Mouse (Mus musculus): ENCODE measurements around the gene Tspan32. TPM values are rescaled to one million over a fixed set of nuclear protein-coding genes. Genes with fewer than 3 reads are reported as not detected.

The Tspan32 gene
- total RNA-seq, 2 experiments from 2014 or later: 2.2 to 3.4 TPM

DNA sequence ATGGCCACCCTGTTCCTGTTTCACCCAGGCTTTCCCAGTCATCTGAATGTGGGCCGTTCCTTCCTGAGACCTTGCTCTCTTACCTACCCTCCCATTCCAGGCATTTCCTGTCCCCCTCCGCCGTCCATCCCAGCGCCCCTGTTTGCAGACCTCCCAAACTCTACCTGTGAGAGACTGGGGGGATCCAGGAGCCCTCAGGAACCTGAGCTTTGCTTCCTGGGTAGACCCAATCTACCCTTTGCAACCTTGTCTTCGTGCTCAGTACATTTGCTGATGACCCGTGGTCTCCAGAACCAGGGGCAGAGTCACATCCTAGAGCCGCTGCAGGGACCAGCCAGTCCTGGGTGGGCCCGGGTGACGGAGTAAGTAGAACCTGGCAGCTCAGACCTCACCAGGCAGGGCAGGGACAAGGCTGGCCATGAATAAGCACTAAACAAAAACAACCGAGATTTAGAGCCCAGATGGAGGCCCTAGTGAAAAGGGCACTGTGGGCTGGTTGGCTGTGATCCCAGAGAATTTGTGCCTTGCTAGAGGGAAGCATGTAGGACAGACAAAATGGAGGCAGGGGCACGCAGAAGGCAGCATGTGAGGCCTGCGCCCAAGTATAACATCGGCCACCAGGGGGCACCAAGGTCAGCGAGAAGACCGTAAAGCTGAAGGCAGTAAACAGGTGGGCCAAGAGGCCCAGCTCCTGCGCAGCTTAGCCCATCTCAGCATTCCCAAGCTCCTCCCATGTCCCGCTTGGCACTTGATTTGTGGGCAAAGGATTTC lies 2.9 kb downstream of the Tspan32 start:
- peak; percentile 97 for DNase-seq

DNA sequence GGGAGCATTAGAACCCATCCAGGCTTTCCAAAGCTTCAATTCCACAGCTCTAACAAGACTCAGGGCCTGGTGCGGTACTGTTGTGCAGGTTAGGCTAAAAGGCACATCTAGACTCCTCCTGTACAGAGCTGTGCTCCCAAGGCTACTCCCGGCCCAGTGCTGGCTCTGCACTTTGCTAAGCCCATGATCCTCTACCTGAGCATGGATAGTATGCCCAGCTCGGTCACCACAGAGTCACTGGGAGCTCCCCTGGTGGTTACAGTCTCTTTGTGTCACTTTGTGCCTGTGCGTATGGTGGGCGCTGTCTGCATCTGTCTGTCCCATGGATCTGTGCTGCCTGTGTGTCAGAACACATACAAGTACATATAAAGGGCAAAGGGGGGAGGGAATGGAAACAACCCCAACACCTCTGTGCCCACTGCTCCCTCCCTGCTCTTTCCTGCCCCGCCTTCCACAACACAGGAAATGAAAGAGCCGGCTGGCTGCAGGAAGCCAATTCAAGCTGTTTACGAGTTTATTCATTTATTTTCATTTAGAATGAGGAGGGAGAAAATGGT lies 3.6 kb downstream of the Tspan32 start:
- peak; percentile 50 for DNase-seq

DNA sequence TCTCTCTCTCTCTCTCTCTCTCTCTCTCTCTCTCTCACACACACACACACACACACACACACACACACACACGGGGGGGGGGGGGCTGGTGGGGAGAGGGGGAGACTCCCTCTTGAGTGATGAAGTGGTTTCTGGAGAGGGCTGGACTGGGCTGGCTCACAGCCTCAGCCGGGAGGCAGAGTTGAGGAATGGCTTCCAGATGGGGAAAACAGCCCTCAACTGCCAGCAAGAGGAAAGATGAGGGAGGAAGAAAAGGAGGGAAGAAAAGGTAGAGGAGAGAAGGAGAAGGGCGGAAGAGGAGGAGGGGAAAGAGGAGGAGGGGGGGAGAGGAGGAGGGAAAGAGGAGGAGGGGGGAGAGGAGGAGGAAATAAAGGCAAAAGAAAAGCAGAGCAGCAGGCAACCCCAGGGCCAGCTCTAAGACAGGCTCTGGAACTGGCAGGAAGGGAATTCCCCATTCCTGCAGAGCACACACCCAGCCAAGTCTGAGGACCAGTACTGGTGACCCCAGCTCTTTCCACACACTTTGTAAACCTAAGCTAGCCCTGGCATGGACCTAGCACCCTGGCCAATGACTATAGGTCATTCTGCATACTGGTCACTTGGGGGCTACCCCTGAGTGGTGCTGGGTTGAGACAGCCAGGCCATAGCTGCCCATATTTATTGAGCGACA lies 4.3 kb downstream of the Tspan32 start:
- no peak for DNase-seq

DNA sequence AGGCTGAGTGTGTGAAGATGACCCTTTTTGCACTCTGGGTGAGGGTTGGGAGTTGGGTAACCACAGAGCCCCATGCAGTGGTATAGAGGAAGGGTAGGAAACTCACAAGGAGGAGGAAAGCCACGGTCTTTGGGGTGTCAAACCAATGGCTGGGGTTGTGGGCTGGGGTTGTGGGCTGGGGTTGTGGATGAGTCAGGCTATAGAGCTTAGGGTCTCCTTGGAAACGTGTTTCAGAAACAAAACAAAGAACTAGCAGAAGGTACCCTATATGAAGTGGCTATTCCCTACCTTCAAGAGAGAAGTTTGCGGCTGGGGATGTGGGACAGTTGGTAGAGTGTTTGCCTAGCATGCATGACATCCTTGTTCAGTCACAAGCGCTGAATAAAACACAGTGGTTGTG lies 5.2 kb downstream of the Tspan32 start:
- no peak for DNase-seq

DNA sequence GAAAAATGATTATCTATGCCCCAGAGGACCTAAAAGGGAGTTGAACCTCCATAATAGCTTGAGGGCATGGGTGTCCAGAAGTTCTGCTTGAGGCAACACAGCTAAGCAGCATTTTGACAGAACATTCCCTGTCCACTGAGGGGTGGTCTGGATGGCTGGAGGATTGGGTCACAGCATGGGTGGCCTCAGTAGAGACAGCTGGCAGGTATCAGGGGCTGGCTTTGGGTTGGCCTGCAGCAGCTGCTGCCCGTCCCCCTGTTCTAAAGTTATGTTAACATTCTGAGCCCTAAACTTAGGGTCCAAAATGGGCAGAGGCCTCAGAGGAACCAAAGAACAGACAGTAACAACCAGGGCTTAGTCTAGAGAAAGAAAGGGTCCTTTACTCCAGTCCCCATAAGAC lies 6.4 kb downstream of the Tspan32 start:
- DNase-seq: no peak

DNA sequence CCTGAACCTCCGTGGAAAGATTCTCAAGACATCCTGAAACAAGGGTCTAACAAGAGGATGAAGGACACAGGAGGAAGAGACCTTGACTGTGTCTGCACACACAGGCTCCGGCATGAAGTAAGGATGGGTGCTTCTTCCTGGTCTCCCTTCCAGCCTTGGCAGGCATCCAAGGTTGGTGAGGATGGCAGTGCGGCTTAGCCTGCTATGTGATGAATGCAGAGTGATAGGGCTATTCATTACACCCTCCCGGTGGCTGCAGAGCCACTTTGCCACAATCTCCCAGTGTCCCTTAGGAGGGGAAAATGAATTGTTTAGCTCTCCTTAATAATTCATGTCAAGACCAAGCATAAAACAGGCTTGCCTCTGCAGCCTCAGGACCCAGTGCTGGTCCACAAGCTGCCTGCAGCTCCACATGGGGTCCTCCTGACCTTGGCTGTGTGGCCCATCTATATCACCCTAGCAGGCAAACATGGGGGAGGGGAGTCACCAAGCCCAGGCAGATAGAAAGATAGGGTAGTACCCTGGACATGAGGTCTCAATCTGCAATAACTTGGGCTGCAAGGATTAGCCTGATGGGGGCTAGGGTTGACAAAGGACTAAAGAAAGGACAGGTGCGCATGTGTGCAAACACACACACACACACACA lies 7.5 kb downstream of the Tspan32 start:
- peak; percentile 73 for DNase-seq

DNA sequence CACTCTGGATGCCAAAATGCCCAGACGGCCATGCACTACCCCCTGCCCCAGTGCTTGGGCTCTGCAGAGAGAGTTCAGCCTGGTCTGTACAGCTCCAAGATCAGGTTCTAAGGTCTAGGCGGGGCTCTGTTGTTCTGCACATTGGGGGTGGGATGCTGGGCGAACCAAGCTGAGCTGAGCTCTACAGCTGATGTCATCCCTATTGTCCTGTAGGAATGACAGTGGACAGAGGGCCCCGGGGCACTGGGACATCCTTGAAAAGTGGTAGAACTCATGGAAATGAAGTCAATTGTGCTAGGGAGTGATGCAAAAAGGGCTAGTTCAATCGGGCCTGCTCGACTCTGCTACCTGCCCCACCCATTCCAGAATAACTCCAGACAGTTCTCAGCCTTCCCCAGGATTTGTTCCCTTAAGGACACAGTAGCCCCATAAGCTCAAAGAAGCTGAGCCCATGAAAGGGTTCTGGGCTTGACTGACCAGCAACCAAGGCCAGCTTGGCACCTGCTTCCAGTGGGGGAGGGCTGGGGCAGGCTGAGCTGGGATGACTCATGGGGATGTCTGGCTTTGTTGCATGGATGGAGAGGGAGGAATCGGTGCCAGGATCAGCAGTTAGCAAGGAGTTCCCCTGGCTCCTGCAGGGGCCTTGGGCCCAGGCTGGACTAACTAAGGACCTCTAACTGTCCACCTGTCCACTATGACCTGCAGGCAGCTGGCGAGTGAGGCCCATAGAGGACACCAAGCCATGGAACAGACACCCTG lies 8.8 kb downstream of the Tspan32 start:
- DNase-seq: peak; percentile 89

DNA sequence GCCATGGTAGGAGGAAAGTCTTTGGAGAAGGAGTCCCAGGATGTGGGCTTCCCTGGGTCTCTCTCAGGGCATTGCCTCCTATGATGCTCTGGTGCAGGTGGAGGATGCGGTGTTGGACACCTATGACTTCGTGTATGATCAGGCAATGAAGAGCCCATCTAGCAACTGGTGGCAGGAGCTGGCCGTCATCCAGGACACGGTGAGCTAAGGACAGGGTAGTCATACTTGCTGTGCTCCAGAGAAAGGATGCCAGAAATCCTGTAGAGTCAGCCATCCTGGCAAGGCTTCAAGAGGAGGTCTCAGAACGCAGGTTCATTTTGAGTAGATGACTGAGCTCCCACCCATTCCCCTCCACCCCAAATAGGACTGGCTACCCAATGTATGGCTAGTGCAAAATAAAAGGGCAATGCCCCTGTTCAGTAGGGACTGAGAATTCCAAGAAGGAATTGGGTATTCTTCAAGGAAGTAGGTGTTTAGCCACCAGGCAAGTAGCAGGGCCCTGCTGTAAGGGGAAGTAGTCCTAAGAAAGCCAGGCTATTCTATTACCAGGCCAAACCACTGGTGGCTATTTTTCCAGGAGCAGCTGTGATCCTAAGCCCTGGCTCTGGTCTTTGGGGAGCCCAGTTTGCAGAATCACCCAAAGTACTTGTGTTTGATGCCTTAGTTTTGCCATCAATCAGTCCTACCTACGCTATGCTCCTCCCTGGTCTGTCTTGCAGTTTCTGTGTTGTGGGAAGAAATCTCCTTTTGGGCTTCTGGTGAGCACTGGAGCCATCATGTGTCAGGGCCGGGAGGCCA lies 10.2 kb downstream of the Tspan32 start:
- DNase-seq: peak; percentile 76

DNA sequence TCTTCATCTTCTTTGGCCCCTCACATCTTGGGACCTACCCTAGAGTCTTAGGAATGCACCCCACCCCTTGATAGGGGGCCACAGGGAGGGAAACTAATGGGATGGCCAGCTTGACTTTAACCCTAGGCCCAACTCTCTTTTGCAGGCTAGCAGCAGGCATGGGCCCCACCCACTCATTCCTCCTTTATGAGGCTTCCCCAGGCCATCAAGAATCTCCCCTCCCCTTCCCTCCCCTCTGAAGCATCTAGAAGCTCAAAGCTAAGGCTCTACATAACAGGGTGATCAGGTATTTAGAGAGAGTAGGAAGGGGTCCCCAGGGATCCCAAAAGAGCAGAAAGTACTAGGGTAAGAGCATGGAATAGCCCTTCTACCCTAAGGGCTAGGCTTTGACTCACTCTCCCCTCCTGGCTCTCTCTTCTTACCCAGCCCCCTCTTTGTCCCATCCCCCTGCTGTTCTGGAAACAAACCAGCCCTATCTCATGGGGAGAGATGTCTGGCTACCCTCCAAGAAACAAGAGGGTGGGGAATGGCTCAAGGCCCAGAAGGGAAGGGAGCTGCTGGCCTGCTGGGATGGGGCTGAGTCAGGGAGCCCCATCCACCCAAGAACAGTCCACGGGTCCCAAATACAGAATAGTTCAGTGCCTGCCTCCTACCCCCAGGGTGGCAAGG lies 11.0 kb downstream of the Tspan32 start:
- DNase-seq: peak; percentile 83

DNA sequence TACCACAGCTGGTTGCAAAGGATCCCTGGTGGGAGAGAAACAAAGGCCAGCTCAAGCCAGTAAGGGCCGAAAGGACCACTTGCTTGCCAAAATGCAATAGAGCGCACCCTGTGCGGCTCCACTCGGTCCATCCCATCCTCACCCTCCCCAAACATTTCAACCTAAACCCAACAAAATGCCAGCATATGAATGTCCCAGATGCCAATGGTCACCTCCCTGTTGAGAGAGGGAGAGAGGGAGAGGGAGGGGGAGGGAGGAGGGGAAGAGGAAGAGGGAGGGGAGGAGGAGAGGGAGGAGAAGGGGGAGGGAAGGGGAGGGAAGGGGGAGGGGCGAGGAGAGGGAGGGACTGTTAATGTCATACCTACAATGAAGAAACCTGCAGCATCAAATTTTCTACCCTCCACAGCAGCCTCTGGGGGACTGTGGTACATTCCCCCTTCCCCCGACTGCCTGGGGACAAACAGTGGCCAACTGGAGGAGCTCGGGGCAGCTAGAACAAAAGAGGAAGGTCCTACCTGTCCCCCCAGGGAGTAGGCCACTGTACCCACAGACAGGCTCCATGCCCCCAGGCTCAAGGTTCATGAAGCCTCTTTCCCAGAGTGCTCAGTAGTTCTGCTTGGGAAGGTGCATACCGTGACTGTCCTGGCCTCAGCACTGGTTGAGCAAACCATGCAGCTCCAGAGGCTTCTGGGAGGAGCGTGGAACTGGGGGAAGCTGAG lies 11.7 kb downstream of the Tspan32 start:
- no peak for DNase-seq

DNA sequence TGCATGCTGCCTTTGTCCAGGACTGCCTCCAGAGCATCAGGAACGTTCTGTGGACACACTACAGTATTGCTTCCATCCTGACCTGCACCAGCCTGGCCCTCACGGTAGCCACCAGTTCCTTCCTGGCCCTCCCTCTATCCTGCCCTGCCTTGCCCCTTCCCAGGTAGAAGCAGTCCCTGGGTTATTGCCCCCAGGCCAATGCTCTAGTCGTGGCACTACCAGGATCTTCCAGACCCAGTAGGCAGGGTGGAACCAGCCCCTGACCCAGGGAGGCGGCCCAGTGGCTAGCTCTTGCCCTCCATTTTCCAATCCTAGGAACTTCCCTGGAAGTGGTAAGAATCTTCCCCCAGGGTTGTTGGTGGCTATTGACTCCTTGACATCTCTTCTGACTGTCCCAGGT lies 12.3 kb downstream of the Tspan32 start:
- DNase-seq: no peak

DNA sequence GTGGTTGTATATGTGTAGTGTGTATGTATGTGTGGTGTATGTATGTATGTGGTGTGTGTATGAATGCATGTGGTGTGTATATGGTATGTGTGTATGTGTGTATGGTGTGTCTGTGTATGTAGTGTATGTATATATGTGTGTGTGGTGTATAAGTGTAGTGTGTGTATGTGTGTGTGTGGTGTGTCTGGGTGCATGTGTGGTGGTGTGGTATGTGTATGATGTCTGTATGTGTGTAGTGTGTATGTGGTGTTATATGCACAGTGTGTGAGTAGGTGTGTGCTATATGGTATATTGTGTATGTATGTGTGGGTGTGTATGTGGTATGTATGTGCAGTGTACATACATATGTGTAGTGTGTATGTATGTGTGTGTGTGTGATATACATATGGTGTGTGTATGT lies 15.2 kb downstream of the Tspan32 start:
- no peak for DNase-seq

DNA sequence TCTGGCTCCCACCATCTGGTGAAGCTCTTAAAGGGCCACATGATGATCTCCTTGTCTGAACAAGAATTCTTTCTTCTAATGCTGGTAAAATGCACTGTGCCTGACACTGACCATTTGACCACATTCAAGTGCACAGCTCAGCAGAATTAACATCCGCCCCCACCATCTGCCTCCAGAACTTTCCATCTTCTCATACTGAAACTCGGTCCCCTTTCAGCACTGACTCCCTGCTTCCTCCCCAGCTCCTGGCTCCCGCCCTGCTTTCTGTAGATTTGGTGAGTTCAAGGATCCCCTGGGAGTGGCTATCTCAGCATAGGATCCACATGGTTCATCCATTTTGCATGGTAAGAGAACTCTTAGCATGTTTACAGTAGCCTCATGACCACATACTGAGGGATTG lies 15.9 kb downstream of the Tspan32 start:
- no peak for DNase-seq

DNA sequence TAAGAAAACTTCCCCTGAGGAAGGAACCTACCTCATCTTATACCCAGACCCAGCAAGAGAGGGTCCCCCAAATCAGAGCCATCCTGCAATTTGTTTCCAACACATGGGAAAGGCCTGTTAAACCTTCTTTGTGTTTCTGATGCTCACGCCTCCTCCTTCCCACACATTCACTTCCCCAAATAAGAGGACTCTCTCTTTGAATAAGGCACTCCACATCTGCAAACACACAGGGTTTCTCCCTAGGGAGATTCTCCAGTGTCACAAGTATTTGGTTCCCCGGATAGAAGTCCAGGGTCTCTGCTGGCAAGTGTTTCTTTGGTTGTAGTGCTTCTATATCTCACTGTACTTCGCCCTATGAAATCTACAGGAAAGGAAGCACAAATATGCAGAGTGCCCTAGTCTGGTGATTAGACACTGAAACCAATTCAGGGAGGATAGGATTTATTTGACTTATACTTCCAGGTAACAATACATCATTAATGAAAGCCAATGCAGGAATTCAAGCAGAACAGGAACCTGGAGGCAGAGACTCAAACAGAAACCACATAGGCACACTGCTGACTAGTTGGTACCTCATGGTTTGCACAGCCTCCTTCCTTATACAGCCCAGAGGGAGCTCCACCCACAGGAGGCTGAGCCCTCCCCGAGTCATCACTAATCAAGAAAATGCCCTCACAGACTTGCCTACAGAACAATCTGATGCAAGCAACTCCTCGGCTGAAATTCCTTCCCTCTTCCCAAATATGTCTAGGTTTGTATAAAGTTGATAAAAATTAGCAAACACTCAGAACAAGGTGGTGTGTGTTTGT lies 16.7 kb downstream of the Tspan32 start:
- no peak for DNase-seq

DNA sequence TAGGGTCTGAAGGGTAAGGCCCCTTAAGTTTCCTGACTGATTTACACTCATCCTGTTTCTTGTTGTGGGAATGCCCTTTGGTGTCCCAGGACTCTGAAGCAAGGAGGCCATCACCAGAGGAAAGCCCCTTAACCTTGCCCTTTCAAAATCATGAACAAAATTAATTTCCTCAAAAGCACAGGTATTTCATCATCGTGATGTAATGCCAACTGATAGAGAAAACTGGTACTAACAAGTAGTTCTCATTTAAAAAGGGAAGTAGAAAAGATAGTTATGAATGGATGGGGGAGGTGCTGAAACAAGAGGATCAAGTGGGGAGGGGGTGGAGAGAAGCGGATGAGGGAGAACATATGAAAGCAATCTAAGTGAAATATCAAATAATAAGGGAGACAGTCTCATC lies 18.7 kb downstream of the Tspan32 start:
- no peak for DNase-seq

DNA sequence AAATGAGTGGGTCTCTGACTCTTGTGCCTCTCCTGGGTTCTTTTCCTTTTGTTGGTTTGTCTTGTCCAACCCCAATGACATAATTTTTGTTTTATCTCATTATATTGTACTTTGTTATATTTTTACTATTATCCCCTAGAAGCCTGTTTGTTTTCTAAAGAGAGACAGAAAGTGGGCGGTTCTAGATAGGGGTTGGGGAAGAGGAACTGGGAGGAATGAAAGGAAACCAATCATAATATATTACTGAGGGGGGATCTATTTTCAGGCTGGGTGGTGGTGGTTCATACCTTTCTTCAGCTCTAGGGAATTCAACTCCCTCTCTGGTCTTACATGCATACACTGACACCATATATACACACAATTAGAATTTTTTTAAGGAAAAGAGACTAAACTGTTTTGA lies 19.4 kb downstream of the Tspan32 start:
- no peak for DNase-seq

DNA sequence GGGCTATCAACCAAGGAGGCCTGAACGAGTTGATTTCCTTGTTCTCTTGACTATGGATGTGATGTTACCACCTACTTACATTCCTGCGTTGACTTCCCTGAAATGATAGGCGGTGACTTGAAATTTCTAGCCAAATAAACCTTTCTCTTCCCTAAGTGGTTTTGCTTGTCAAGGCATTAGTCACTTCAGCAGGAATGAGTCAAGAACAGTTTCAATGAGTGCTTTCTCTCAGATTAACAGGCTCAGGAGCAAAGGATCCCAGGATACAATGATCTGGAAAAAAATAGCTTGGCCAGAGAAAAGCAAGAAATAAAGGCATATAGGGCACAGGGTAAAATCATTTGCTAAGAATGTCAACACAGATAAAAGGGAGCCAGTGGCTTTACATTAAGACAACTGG lies 20.6 kb downstream of the Tspan32 start:
- DNase-seq: no peak

DNA sequence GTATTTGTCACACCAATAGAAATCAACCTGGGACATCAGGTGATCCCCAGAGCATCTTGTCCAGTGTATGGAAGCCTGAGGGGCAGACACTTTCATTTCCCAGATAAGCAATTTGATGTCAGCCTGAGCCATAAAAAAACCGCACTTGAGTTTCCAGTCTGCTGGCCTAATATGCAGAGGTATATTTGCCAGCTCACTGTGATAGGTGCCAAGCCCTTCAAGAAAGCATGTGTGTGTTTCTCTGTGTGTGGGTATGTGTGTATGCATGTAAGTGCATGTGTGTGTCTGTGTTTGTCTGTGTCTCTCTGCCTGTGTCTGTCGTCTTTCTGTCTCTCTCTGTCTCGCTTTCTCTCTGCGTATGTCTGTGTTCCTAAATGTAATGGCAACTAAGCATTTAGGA lies 22.4 kb downstream of the Tspan32 start:
- no peak for DNase-seq

DNA sequence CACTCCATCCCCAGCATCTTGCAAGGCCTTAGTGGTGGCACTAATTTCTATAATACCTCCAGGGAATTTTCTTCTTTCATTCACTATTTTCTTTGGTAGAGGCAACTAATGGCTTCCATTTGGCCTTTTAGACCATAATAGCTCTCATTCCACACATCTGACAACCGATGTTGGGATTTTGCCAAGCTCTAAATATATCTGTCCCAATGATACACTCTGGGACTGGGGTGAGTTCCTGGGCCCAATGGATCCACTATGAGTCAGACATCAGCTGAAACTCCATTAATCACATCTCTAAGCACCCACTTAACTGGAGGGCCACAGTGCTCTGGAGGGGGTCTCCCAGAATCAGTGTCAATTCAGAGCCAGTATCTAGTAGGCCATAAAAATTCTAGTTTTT lies 27.0 kb downstream of the Tspan32 start:
- DNase-seq: no peak
